Mouse (Mus musculus) kidney, postnatal 25 days (tissue): ENCODE measurements at regions not wholly inside any gene's neighbourhood (a gene's known extent, or its start where the extent isn't known, plus 50 kb on each side); places are given as distances from the start of the nearest gene placed in this dataset.
"Not testable (repeated sequence)": the region's sequence is repeated elsewhere in the genome, so short reads cannot be mapped to it uniquely, and the experiment has no call there.

Source experiments
- DNase-seq, 2 experiments: peaks; one replicate each; pipeline ENCODE4 v3.0.0; 2021; ENCODE audit warnings: mixed read lengths in 2 of 2

- DNase-seq = no peak
Observed at GRCm38 (mm10) chr8:112427721-112428389, 142.0 kb upstream of the Cntnap4 start.

- DNase-seq = peak in 1 of 2 experiments; percentile 24
Observed at GRCm38 (mm10) chr8:112411968-112412367, 157.9 kb upstream of the Cntnap4 start.

DNA sequence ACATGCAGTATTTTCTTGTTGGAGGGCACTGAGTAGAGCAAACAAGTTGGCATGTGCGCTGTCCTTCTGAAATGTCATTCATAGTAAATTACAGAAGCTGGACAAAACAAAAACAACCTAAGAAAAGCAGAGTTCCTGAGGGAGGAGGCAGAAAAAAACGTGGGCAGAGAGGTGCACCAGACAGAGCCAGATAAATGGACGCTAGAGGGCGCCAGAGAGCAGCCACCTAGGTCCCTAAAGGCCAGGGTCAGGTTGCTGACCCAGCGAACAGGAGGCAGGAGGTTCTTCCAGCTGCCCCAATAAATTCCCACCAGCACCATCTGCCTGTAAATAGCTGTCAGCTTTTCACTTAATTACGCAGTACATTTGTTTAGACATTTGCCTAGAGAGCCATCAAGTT, 158.6 kb upstream of the Cntnap4 start:
- DNase-seq = peak; percentile 46 to 76

DNA sequence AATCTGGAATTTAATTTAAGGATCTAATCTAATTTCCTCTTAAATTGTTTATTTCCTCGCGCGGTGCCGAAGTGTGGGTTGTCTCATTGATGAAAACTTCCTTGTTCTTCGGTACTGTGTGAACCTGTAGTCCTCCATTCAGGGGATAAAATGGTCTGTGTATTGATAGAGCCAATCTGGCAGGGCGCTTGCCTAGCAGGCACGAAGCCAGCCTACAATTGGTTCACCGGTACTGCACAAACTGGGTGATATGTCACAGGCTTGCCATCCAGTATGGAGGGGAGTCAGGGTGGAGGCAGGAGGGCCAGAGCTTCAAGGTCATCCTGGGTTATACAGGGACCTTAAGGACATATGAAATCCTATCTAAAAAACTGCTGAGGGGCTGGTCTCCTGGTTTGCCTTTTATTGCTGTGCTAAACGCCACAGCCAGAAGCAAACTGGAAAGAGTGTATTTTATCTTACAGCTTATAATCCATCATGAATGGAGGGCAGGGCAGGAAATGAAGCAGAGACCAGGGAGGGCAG, 161.6 kb upstream of the Cntnap4 start:
- no peak for DNase-seq

DNA sequence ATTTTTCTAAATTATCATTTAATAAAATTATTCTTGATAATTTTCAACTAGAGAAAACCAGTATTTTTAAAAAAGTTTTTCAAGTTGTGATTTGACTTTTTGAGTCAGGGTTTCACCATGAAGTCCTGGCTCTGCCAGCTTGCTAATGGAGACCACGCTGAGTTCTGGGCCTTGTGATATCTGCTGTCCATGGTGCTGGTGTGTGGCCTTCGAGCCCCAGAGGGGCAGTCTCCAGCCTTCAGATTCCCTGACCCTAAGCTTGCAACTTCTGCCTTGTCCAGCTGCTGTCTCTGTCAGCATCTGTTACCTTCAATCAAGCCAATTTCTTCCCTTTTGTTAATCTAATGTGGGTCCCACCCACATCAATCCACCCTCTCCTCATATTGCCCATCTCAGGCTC, 165.8 kb upstream of the Cntnap4 start:
- DNase-seq = no peak

DNA sequence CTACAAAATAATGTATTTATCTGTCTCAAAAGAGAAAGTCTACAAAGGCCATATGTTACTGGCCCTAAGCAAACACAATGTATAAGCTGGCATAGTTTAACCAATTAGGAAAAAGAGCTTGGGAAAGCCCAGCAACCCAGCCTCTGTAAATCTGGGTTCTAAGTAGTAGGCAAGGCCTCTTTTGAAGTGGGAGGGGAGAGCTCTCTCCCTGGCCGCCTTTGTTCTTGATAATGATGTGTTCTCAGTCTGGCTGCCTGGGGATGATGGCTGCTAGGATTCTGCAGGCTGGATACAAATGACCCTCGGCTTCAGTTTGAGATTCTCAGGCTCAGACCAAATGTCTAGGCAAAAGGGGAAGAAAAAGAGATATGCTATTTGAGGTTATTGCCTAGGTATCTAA, 172.4 kb upstream of the Cntnap4 start:
- no peak for DNase-seq

DNA sequence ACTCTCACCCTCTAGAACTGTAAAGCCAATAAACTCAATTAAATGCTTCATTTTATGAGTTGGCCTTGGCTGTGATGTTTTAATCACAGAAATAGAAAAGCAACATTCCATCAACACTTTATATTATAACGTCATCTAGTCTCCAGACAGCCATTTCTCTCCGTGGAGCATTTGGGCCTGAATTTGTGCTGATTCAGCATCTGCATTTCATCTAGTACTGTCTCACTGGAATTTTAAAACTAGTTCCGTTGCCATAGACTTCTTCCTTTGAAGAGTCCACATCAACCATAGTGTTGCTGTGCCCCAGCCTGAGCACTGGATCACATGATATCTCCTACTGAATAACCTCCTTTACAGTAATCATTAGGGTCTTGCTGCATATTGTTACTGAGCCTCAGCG, 179.7 kb upstream of the Cntnap4 start:
- DNase-seq = no peak

- no peak for DNase-seq
Observed at GRCm38 (mm10) chr8:112348323-112348722, 221.5 kb upstream of the Cntnap4 start.

- no peak for DNase-seq
Observed at GRCm38 (mm10) chr8:112333171-112333570, 236.7 kb upstream of the Cntnap4 start.

DNA sequence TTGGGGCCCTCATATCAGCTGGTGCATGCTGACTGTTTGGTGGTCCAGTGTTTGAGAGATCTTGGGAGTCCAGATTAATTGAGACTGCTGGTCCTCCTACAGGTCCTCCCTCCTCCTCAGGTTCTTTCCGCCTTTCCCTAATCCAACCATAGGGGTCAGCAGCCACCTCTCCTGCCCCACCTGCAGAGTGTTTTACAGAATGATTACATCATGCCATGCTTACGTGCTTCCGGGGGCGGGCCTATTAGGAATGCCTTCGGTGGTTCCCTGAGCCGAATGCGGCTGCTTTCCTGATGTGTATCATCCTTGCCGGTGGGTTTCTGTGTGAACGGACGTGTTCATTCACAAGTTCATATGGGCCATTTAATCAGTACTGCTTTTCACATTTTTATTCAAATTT, 237.8 kb upstream of the Cntnap4 start:
- DNase-seq = no peak

DNA sequence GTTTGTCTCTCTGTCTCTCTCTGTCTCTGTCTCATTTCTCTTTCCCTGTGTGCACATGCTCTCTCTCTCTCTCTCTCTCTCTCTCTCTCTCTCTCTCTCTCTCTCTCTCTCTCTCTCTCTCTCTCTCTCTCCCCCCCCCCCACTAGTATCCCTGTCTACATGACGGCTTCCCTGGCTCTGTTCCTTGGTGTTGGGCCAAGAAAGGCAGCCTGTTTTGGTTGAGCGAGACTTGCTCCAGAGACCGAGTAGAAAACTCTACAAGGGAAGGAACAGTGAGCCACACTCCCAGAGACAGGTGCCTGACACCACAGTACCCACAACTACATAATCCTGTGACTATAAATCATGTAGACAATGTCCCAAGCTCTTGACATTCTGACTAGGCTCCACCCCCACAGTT, 260.0 kb upstream of the Cntnap4 start:
- DNase-seq = no peak

DNA sequence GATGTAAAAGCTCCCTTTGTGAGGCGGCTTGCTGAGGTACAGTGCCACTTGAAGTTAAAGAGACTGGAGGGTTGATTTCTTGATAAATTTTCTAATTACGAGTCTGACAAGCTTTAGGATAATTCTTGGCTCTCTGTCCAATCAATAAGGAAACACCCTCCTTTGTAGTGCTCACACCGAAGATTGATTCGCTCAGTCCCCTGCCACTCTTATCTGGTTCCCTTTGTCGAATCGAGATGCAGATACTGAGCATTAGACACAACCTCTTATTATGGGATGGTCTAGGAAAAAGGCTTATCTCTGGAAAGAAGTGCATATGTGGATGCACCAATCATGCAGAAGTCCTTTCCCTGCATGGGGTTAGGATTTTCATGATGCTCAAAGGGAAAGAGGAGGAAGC, 261.5 kb upstream of the Cntnap4 start:
- no peak for DNase-seq

GRCm38 (mm10) chr8:112297021-112297420, 272.8 kb upstream of the Cntnap4 start:
- no peak for DNase-seq

DNA sequence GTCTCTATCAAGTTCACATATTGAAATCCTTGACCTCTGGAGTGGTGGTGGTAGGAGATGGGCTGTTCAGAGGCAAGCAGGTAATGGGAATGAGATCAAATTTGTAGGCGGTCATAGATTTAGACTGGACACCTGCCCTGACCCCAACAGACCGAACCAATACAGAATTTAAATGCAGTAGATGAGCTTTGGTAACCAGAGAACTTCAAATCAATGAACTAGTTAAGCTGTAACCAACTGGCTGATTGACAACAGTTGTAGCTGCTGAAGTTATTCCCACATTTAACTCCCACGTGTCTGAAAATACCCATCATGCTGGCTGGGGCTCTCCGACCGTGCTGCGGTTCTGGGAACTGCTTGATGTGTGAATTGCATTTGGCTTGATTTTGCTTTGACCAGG, 268.5 kb upstream of the Gm6793 start:
- DNase-seq = no peak

DNA sequence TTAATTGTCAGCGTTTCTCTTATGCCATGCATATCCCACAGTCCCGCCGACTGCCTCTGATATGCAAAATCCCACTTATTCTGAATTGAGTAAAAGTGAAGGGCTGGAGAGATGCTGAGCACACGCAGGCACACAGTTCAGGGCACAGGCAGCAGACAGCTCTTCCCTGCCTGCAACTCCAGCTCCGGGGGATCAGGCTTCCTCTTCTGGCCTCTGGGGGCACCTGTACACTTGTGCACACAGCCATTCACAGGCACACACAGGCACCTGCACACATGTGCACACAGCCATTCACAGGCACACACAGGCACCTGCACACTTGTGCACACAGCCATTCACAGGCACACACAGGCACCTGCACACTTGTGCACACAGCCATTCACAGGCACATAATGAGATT, 254.8 kb upstream of the Gm6793 start:
- DNase-seq = no peak

DNA sequence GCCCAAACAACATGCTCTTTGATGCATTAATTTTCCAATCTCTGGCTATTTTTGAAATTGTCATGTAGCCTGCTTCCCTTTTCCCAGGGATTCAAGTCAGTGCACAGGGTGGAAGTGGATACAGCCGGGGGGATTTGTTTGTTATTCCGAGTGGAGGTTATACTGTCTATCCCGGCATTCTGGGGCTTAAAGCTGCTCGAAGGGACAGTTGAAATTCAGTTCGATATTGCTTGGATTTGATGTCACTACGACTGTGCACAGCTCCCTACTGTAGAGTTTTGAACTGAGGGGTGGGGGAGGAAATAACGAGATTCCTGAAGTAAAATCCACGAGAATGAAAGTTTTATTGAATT, 254.4 kb upstream of the Gm6793 start:
- no peak for DNase-seq

DNA sequence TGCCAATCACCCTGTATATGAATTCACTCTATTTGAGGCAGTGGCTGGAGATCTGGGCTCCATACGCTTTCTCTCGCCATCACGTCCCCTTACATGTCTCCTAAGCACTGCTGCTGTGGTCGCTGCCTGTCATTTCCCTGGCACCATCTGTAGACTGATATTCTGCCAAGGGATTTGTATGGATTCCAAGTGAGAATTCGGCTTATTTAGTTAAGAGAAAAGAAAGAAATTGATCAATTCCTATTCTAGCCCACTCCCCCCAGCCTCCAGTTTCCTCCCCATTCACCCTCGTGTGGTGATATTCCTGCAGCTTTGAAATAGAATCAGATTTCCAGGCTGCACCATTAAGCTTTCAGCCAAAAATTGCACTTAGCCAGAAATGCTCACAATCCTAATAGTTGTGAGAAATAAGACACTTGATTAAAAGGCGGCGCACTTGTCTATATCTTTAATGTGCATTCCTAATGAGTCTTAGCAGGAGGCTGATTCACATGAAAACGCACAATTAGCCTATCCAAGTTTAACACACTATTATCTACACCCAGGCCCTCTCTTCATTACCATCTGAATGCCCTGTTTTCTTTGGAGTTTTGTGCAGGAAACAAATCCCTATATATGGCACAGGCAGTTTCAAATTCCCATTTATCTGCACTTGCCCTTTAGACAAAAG, 253.8 kb upstream of the Gm6793 start:
- DNase-seq = no peak

GRCm38 (mm10) chr8:112257922-112258475, 243.2 kb upstream of the Gm6793 start:
- DNase-seq = no peak

- no peak for DNase-seq
Observed at GRCm38 (mm10) chr8:112257311-112257894, 242.6 kb upstream of the Gm6793 start.

GRCm38 (mm10) chr8:112246629-112247028, 231.8 kb upstream of the Gm6793 start:
- not testable (repeated sequence) for DNase-seq

DNA sequence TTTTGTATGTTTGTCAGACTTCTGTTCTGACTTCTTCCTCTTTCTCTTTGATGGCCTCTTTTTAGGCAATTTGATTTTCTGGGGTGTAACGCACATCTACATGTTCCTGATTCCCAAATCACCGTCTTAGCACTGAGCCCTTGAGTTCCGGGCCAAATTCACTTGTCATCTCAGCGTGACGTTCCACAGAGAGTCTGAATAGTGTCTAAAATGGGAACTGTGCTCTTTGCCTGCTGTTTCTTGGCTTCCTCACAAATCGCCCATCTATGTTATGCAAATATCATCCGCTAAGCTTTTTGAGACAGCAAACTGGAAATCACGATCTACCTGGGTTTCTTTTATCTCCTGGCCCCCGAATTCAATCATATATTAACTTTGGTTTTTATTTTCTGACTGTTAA, 223.8 kb upstream of the Gm6793 start:
- DNase-seq = no peak

DNA sequence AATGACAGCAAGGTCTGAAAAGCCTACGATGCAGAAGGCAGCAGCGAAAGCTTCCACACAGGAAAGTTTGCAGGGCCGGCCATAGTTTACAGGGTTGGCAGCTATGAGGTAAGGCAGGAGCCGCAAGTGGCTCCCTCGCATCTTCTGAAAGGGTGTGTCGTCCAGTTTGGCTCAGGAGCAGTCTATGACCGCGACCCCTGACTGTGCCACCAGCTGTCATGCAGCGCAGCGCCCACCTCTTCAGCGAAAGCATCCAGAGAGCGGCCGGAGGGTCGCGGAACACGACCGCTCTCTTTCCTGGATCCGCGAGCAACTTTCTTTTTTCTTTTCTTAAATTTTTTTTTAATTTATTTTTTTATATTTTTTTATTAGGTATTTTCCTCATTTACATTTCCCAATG, 221.9 kb upstream of the Gm6793 start:
- not testable (repeated sequence) for DNase-seq

GRCm38 (mm10) chr8:112219656-112220055, 204.8 kb upstream of the Gm6793 start:
- no peak for DNase-seq

GRCm38 (mm10) chr8:112212170-112212569, 197.3 kb upstream of the Gm6793 start:
- DNase-seq = no peak
